Mouse (Mus musculus) testis, adult 2 months (tissue): ENCODE results near the gene Alppl2. TPM values are rescaled to one million over a fixed set of nuclear protein-coding genes. Genes with fewer than 3 reads are reported as not detected.
A peak's percentile ranks its signal among the peaks of the same experiment; 100 is the strongest.

Source experiments
- H3K27ac ChIP-seq: fragments of 200-500 bp; 2 replicates; pipeline ENCODE4 v1.5.1; 2012; ENCODE audit warnings: low read depth, low read length; ENCODE audit not compliant: control insufficient read depth, insufficient read depth
- H3K27me3 ChIP-seq: fragments of 200-500 bp; 2 replicates; pipeline ENCODE4 v1.6.1; 2012; ENCODE audit warnings: mild to moderate bottlenecking, low read length, moderate library complexity; ENCODE audit not compliant: control insufficient read depth, insufficient read depth
- H3K36me3 ChIP-seq: fragments of 200-500 bp; 2 replicates; pipeline ENCODE4 v1.6.1; 2012; ENCODE audit warnings: mild to moderate bottlenecking, low read length; ENCODE audit not compliant: control insufficient read depth, insufficient read depth
- H3K4me1 ChIP-seq: fragments of 200-500 bp; 2 replicates; pipeline ENCODE4 v1.6.1; 2012; ENCODE audit warnings: low read length; ENCODE audit not compliant: control insufficient read depth, insufficient read depth
- H3K4me3 ChIP-seq: fragments of 200-500 bp; 2 replicates; pipeline ENCODE4 v1.5.1; 2012; ENCODE audit warnings: low read depth, mild to moderate bottlenecking, low read length, moderate library complexity, mixed read lengths; ENCODE audit not compliant: control insufficient read depth
- CTCF ChIP-seq: fragments of 200-500 bp; IDR thresholded peaks from 2 replicates; pipeline ENCODE4 v1.5.1; 2012; ENCODE audit warnings: low read depth, mild to moderate bottlenecking, inconsistent platforms, low read length, moderate library complexity; ENCODE audit not compliant: control insufficient read depth, insufficient read depth, insufficient replicate concordance
- POLR2A ChIP-seq: fragments of 200-500 bp; IDR thresholded peaks from 2 replicates; pipeline ENCODE4 v1.6.1; 2012; ENCODE audit warnings: low read depth, mild to moderate bottlenecking, inconsistent platforms, low read length, moderate library complexity; ENCODE audit not compliant: control insufficient read depth
- polyA plus RNA-seq: library from polyadenylated mRNA; depleted of rRNA; stranded (reverse); fragments of >200 nt; gene quantifications from 2 replicates; pipeline ENCODE4 v1.2.3, GENCODE M21; 2012

Alppl2 gene
- polyA plus RNA-seq, 1 experiment = 2.2 TPM

GRCm38 (mm10) chr1:87086964-87087363 is 2.8 kb downstream of the Alppl2 start:
- TF ChIP-seq CTCF (peak; percentile 34; the same call in 1 of the 2 replicates), POLR2A (no peak)
- Histone ChIP-seq H3K36me3 (no peaks in the 10 kb centered on the region), H3K4me1 (peaks cover 14% of the 10 kb centered on the region), H3K27ac (no peak overlapping the region), H3K4me3 (peak overlapping the region; percentile 73), H3K27me3 (no peaks in the 10 kb centered on the region)

- no peak overlapping the region for H3K27ac ChIP-seq
- no peaks in the 10 kb centered on the region for H3K27me3 ChIP-seq
- H3K4me1 ChIP-seq = peaks cover 14% of the 10 kb centered on the region
- H3K36me3 ChIP-seq = no peaks in the 10 kb centered on the region
- H3K4me3 ChIP-seq = no peak overlapping the region
- TF ChIP-seq CTCF (no peak), POLR2A (no peak)
These were observed 3.5 kb downstream of the Alppl2 start for GRCm38 (mm10) chr1:87086196-87086595.

- Histone ChIP-seq H3K27me3 (no peaks in the 10 kb centered on the region), H3K36me3 (no peaks in the 10 kb centered on the region), H3K27ac (no peak overlapping the region), H3K4me1 (no peaks in the 10 kb centered on the region), H3K4me3 (no peak overlapping the region)
- TF ChIP-seq POLR2A = no peak
- no peak for TF ChIP-seq CTCF
These were observed 16.0 kb downstream of the Alppl2 start for GRCm38 (mm10) chr1:87073776-87074175.

- no peaks in the 10 kb centered on the region for H3K4me1 ChIP-seq
- no peak overlapping the region for H3K4me3 ChIP-seq
- H3K27ac ChIP-seq = no peak overlapping the region
- no peaks in the 10 kb centered on the region for H3K27me3 ChIP-seq
- H3K36me3 ChIP-seq = no peaks in the 10 kb centered on the region
- TF ChIP-seq CTCF (peak; percentile 73; the same call in 1 of the 2 replicates), POLR2A (no peak)
These were observed 19.0 kb downstream of the Alppl2 start for GRCm38 (mm10) chr1:87070720-87071119.

DNA sequence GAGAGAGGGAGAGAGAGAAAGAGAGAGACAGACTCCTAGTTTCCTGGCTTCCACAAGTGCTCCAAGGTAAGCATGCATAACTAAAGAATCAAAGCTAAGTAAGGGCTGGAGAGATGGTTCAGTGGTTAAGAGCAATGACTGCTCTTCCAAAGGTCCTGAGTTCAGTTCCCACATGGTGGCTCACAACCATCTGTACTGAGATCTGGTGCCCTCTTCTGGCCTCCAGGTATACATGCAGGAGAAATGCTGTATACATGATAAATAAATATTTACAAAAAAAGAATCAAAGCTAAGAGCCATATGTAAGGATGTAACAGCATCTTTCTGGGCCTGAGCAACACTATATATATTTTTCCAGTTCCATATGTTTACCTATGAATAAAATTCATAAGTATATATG is 28.8 kb downstream of the Alppl2 start:
- no peaks in the 10 kb centered on the region for H3K36me3 ChIP-seq

DNA sequence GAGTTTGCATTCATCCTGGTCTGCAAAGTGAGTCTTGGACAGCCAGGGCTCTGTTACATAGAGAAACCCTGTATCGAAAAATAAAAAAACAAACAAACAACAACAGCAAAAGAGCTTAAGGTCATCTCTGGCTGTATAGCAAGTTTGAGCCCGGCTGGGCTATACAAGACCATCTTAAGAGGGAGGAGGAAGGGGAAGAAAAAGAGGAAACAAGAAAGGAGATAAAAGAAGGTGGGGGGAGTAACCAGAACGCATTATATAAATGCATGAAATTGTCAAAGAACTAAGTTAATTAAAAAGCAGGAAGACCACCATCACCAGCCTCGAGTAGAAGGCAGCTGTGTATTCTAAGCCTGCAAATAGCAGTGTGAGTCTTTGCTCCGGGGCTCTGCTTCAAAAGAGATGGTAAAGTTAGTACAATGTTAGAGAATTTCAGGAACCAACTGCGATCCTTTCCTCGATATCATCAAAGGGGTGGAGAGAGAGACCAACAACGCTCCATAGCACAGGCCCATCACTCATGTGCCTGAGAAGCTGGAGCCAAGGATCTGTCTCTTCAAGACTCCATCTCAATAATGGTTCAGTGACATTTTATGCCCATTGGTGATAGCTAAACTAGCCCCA is 30.6 kb downstream of the Alppl2 start:
- H3K36me3 ChIP-seq = no peaks in the 10 kb centered on the region
- H3K4me1 ChIP-seq = peaks cover 2% of the 10 kb centered on the region; the same call in 1 of the 2 replicates
- H3K27me3 ChIP-seq = no peaks in the 10 kb centered on the region
- H3K27ac ChIP-seq = no peak overlapping the region
- no peak overlapping the region for H3K4me3 ChIP-seq
- TF ChIP-seq CTCF (no peak), POLR2A (no peak)

More for the DNA sequence above, 28.8 kb downstream of the Alppl2 start:
- no peak overlapping the region for H3K27ac ChIP-seq
- peaks cover 2% of the 10 kb centered on the region; the same call in 1 of the 2 replicates for H3K4me1 ChIP-seq
- no peak overlapping the region for H3K4me3 ChIP-seq
- TF ChIP-seq POLR2A (no peak), CTCF (no peak)
- H3K27me3 ChIP-seq = no peaks in the 10 kb centered on the region

DNA sequence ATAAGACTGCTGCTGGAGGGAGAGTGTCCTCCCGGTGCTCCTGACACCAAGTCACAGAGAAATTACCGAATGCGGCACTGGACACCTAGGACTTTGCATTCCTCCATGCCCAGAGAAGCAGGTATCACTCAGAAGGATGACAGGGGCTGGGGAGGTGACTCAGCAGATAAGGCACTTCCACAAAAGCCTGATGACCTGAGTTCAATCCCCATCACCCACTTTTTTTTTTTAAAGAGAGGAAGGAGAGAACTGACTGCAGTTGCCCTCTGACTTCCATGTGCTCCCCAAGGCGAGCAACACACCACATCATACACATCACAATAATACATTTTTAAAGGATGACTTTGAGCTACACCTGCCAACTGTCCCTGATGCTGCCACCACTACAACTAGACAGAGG is 32.7 kb downstream of the Alppl2 start:
- Histone ChIP-seq H3K4me3 (no peak overlapping the region), H3K4me1 (peaks cover 2% of the 10 kb centered on the region; the same call in 1 of the 2 replicates), H3K27ac (no peak overlapping the region), H3K36me3 (no peaks in the 10 kb centered on the region), H3K27me3 (no peaks in the 10 kb centered on the region)
- no peak for TF ChIP-seq CTCF
- TF ChIP-seq POLR2A = no peak

DNA sequence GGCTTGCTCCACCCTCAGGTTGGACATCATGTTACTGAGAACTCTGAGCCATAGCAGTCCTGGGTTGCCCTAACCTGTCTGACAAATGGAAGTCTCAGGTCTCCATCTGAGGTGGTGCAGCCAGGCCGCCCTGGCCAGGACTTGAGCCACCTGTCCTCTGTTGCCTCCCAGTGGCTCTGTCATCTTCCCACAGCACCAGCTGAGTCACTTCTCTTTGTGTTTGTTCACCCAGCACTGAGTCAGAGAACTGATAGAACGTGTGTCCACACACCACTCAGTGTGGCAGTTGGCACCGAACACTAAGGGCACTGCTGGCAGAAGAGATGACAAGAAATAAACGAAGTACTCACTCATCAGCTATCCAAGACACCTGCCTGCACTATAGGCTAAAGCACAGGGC is 38.4 kb downstream of the Alppl2 start:
- TF ChIP-seq POLR2A (no peak), CTCF (no peak)
- H3K4me1 ChIP-seq = no peaks in the 10 kb centered on the region
- no peaks in the 10 kb centered on the region for H3K27me3 ChIP-seq

More for the DNA sequence above, 38.4 kb downstream of the Alppl2 start:
- no peaks in the 10 kb centered on the region for H3K36me3 ChIP-seq
- no peak overlapping the region for H3K4me3 ChIP-seq
- no peak overlapping the region for H3K27ac ChIP-seq
